Comparison of ENCODE assay signal across 8 mouse cellular contexts in genomic region chr15:89059161-89059931, GRCm38 (mm10). TPM values are rescaled to one million over a fixed set of nuclear protein-coding genes. Genes with fewer than 3 reads are reported as not detected.
DNase-seq lines count a peak whose midpoint lies in the region; ATAC-seq and TF ChIP-seq lines count a peak whose summit lies in the region.

TSS of gene Panx2 (plus strand) at chr15:89059734.

- H3K36me3 ChIP-seq in embryonic facial prominence, embryonic 13.5 days: no peaks in the 10 kb centered on the region
- H3K36me3 ChIP-seq in hindbrain, embryonic 16.5 days (ENCODE audit: control insufficient read depth, insufficient read depth, low read length): no peaks in the 10 kb centered on the region
- no peaks in the 10 kb centered on the region for H3K36me3 ChIP-seq in liver, embryonic 15.5 days (replicated peaks)
- H3K36me3 ChIP-seq in stomach, embryonic 15.5 days: no peaks in the 10 kb centered on the region

- peak within 1 kb of the TSS; percentile 74 for H3K9ac ChIP-seq in embryonic facial prominence, embryonic 13.5 days
- H3K9ac ChIP-seq in hindbrain, embryonic 16.5 days (ENCODE audit: low read depth, low read length): peak within 1 kb of the TSS; percentile 88
- H3K9ac ChIP-seq in liver, embryonic 15.5 days: no peak within 1 kb of the TSS
- H3K9ac ChIP-seq in stomach, embryonic 15.5 days: peak within 1 kb of the TSS; percentile 16; the same call in 1 of the 2 replicates

- H3K4me2 ChIP-seq in embryonic facial prominence, embryonic 13.5 days: peak within 1 kb of the TSS; percentile 85
- H3K4me2 ChIP-seq in hindbrain, embryonic 16.5 days (ENCODE audit: low read length): peak within 1 kb of the TSS; percentile 81
- peak within 1 kb of the TSS; percentile 67 for H3K4me2 ChIP-seq in liver, embryonic 15.5 days
- peak within 1 kb of the TSS; percentile 98 for H3K4me2 ChIP-seq in stomach, embryonic 15.5 days

- peaks cover 8% of the 10 kb centered on the region for H3K4me1 ChIP-seq in embryonic facial prominence, embryonic 13.5 days
- H3K4me1 ChIP-seq in hindbrain, embryonic 16.5 days (ENCODE audit: control insufficient read depth, insufficient read depth, low read depth, low read length): peaks cover 15% of the 10 kb centered on the region
- H3K4me1 ChIP-seq in liver, embryonic 15.5 days (replicated peaks): peaks cover 8% of the 10 kb centered on the region; the same call in 1 of the 2 replicates
- H3K4me1 ChIP-seq in stomach, embryonic 15.5 days: peaks cover 3% of the 10 kb centered on the region; the same call in 1 of the 2 replicates

- H3K27me3 ChIP-seq in embryonic facial prominence, embryonic 13.5 days: peaks cover 88% of the 10 kb centered on the region
- no peaks in the 10 kb centered on the region for H3K27me3 ChIP-seq in hindbrain, embryonic 16.5 days (replicated peaks; ENCODE audit: control insufficient read depth, insufficient read depth, low read length)
- peaks cover 85% of the 10 kb centered on the region for H3K27me3 ChIP-seq in liver, embryonic 15.5 days
- H3K27me3 ChIP-seq in stomach, embryonic 15.5 days (replicated peaks): peaks cover 35% of the 10 kb centered on the region

- DNase-seq in layer of hippocampus, adult 18-20 months (ENCODE audit: low spot score in 2 of 2): no peak
- no peak for DNase-seq in layer of hippocampus, adult 9-11 months
- DNase-seq in brain, embryonic 14.5 days (ENCODE audit: low read depth): peak; percentile 53
- DNase-seq in adipocyte (ENCODE audit: low spot score): no peak

- TF ChIP-seq POLR2A in brain, embryonic 14.5 days (IDR thresholded peaks at IDR 0.05; ENCODE audit: borderline replicate concordance, extremely low read depth, insufficient read depth, insufficient read length, poor library complexity, severe bottlenecking): 0 out of 2 replicates have a peak, but pooled peaks have one; percentile 16

- H3K27ac ChIP-seq in embryonic facial prominence, embryonic 13.5 days: no peak within 1 kb of the TSS
- H3K27ac ChIP-seq in hindbrain, embryonic 16.5 days (ENCODE audit: low read depth, low read length): peak within 1 kb of the TSS; percentile 81
- H3K27ac ChIP-seq in liver, embryonic 15.5 days (replicated peaks): no peak within 1 kb of the TSS
- no peak within 1 kb of the TSS for H3K27ac ChIP-seq in stomach, embryonic 15.5 days

- H3K9me3 ChIP-seq in embryonic facial prominence, embryonic 13.5 days: no peaks in the 10 kb centered on the region
- no peaks in the 10 kb centered on the region for H3K9me3 ChIP-seq in hindbrain, embryonic 16.5 days (ENCODE audit: control insufficient read depth, low read length)
- H3K9me3 ChIP-seq in liver, embryonic 15.5 days (replicated peaks): no peaks in the 10 kb centered on the region
- H3K9me3 ChIP-seq in stomach, embryonic 15.5 days: no peaks in the 10 kb centered on the region

- no peak for TF ChIP-seq CTCF in brain, embryonic 14.5 days (IDR thresholded peaks at IDR 0.05; ENCODE audit: borderline replicate concordance, extremely low read depth, insufficient read depth, insufficient read length)

- no peak for ATAC-seq in embryonic facial prominence, embryonic 13.5 days (ENCODE audit: insufficient number of reproducible peaks, insufficient read depth, low FRiP score, low TSS enrichment, low read depth)
- peak; percentile 55 for ATAC-seq in hindbrain, embryonic 16.5 days
- no peak for ATAC-seq in liver, embryonic 15.5 days (ENCODE audit: insufficient read depth)
- ATAC-seq in stomach, embryonic 15.5 days (ENCODE audit: insufficient read depth, low FRiP score, low read depth): peak; percentile 28; the same call in 1 of the 2 replicates

- H3K4me3 ChIP-seq in embryonic facial prominence, embryonic 13.5 days: peak within 1 kb of the TSS; percentile 65
- H3K4me3 ChIP-seq in hindbrain, embryonic 16.5 days (ENCODE audit: low read length): peak within 1 kb of the TSS; percentile 74
- H3K4me3 ChIP-seq in liver, embryonic 15.5 days (replicated peaks): peak within 1 kb of the TSS; percentile 43
- H3K4me3 ChIP-seq in stomach, embryonic 15.5 days (replicated peaks): peak within 1 kb of the TSS; percentile 54

- WGBS in embryonic facial prominence, embryonic 13.5 days: under 1% methylated on average over 48 of the region's 57 CpGs
- 1% methylated on average over 28 of the region's 57 CpGs for WGBS in hindbrain, embryonic 16.5 days
- WGBS in liver, embryonic 15.5 days (ENCODE audit: insufficient replicate concordance): 3% methylated on average over 41 of the region's 57 CpGs
- WGBS in stomach, embryonic 15.5 days: 2% methylated on average over 37 of the region's 57 CpGs

RNA-seq across cellular contexts. Expression of gene Panx2, which starts in this region (rescaled TPM):
- total RNA-seq in layer of hippocampus, adult 18-20 months (2021): 100 to 1,000 TPM; 154 to 158 TPM
- polyA plus RNA-seq in brain, embryonic 14.5 days (2012; rRNA removed): 14.7 and 24.0 TPM in 2 replicates
- 0.69 and 0.96 TPM in 2 replicates for polyA plus RNA-seq in embryonic facial prominence, embryonic 13.5 days (2015; fragmentation: Nextera tagmentation; extraction: Ambion mirVana)
- polyA plus RNA-seq in hindbrain, embryonic 16.5 days (2015; fragmentation: Nextera tagmentation; extraction: Ambion mirVana): 9.5 and 11.9 TPM in 2 replicates
- not detected in 2 replicates for polyA plus RNA-seq in liver, embryonic 15.5 days (2015; fragmentation: Nextera tagmentation; extraction: Ambion mirVana)
- polyA plus RNA-seq in stomach, embryonic 15.5 days (2015; fragmentation: Nextera tagmentation; extraction: Ambion mirVana): 0.55 and 0.64 TPM in 2 replicates

Comparison
In these comparisons a context has a peak if more than half of its experiments do, and no peak if none do; other contexts are left out.
1. Peak in ATAC-seq, H3K4me3 ChIP-seq, H3K9ac ChIP-seq and H3K4me2 ChIP-seq in stomach, embryonic 15.5 days; RNA of the gene not detected or under 1 TPM.